Mouse (Mus musculus) olfactory bulb, adult 2 months (tissue): Measurements from ENCODE around the gene Ust. TPM values are rescaled to one million over a fixed set of nuclear protein-coding genes. Genes with fewer than 3 reads are reported as not detected.

Source experiments
- H3K27ac ChIP-seq: fragments of 200-500 bp; 2 replicates; pipeline ENCODE4 v1.5.1; 2012; ENCODE audit warnings: low read depth, low read length; ENCODE audit not compliant: insufficient read depth
- H3K4me1 ChIP-seq: fragments of 200-500 bp; 2 replicates; pipeline ENCODE4 v1.6.1; 2012; ENCODE audit warnings: low read length; ENCODE audit not compliant: control insufficient read depth, insufficient read depth
- H3K4me3 ChIP-seq: fragments of 200-500 bp; 2 replicates; pipeline ENCODE4 v1.5.1; 2012; ENCODE audit warnings: mild to moderate bottlenecking, low read depth, low read length, moderate library complexity; ENCODE audit not compliant: insufficient read depth
- CTCF ChIP-seq: fragments of 200-500 bp; IDR thresholded peaks from 2 replicates; pipeline ENCODE4 v1.5.1; 2012; ENCODE audit warnings: low read depth, mild to moderate bottlenecking, low read length, moderate library complexity; ENCODE audit not compliant: insufficient read depth
- POLR2A ChIP-seq: fragments of 200-500 bp; IDR thresholded peaks from 2 replicates; pipeline ENCODE4 v1.6.1; 2012; ENCODE audit warnings: mild to moderate bottlenecking, low read depth, low read length, moderate library complexity; ENCODE audit not compliant: insufficient read depth
- WGBS: fragments of 180-500 bp; shearing (Covaris S2); methylation state at CpG from one replicate; pipeline ENCODE4 v1.1.7; 2018; 5-methylcytosine and 5-hydroxymethylcytosine counted together
- polyA plus RNA-seq: library from polyadenylated mRNA; stranded (reverse); fragments of >200 nt; gene quantifications from 2 replicates; pipeline ENCODE4 v1.2.4, GENCODE M21; 2012; ENCODE audit warnings: low replicate concordance; ENCODE audit not compliant: missing spikeins, insufficient read depth, insufficient read length

Gene Ust
- polyA plus RNA-seq, 1 experiment: not detected

DNA sequence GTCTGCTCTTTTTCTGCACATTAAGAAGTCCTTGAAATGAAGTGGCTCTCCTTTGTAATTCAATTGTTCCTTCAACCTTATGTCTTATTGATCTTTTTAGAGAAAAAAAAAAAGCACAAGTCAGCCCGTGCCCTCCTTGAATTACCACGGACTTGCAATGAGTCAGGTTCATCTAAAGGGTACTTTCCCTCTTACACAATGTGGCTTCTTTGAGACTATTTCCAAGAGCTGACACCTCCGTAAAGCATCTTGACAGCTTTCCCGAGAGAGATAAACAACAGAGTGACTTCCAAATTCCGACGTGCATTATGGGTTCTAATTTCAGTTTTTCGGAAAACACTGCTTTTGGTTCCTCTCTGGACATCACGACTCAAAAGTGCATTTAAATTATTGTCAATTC is 155.3 kb downstream of the Ust start:
- Histone ChIP-seq H3K4me3 (no peak overlapping the region), H3K27ac (no peak overlapping the region), H3K4me1 (no peaks in the 10 kb centered on the region)
- 58% methylated on average over 8 of the region's 8 CpGs for WGBS
- TF ChIP-seq POLR2A: no peak
- TF ChIP-seq CTCF: no peak

- Histone ChIP-seq H3K27ac (no peak overlapping the region), H3K4me3 (no peak overlapping the region), H3K4me1 (no peaks in the 10 kb centered on the region)
- 84% methylated on average over 15 of the region's 15 CpGs for WGBS
- TF ChIP-seq CTCF: no peak
- TF ChIP-seq POLR2A: no peak
Measured at GRCm38 (mm10) chr10:8358286-8359045, 160.2 kb downstream of the Ust start.

GRCm38 (mm10) chr10:8353534-8353933 is 165.1 kb downstream of the Ust start:
- TF ChIP-seq POLR2A: no peak
- TF ChIP-seq CTCF: no peak
- Histone ChIP-seq H3K4me1 (no peaks in the 10 kb centered on the region), H3K27ac (no peak overlapping the region), H3K4me3 (no peak overlapping the region)
- WGBS: 80% methylated on average over 4 of the region's 4 CpGs

GRCm38 (mm10) chr10:8350626-8351025 is 168.0 kb downstream of the Ust start:
- 94% methylated on average over 7 of the region's 7 CpGs for WGBS
- no peak for TF ChIP-seq POLR2A
- no peak for TF ChIP-seq CTCF
- H3K4me1 ChIP-seq: no peaks in the 10 kb centered on the region
- no peak overlapping the region for H3K4me3 ChIP-seq
- H3K27ac ChIP-seq: no peak overlapping the region

DNA sequence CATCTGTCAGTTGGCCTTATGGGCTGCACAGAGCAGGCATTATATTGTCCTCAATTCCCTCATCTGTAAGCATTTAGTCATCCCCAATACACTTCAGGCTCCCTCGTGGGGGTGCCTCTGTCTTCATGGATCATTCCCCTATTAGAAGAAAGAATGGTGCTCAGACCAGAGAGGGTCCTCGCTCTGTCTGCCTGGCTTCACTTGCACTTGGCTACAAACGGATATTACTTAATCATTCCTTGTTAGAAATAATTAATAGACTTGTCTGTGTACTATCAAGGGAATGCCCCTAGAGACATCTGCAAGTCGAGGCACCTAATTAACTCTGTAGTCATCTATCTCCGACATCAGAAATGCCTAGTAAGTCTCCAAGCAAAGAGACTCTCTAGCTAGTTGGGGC is 171.1 kb downstream of the Ust start:
- Histone ChIP-seq H3K27ac (no peak overlapping the region), H3K4me1 (no peaks in the 10 kb centered on the region), H3K4me3 (no peak overlapping the region)
- 49% methylated on average over 5 of the region's 5 CpGs for WGBS
- TF ChIP-seq CTCF (no peak), POLR2A (no peak)

DNA sequence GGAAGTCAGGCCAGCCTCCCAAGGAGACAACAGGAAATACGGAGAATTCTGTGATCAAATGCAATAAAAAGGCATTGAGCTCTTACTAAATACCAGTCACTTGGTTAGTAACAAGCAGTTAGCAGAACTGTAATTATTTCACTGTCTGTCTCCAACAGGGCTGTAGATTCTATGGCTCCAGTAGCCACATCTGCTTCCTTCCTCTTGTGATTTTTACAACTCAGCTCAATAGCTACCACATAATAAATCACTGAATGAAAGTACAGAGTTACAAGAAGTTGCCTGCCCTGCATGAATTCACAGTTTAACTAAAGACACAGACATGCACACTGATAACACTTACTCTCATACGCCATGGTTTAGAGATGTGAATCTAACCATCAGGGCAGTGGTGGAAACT is 176.1 kb downstream of the Ust start:
- WGBS: 44% methylated on average over 2 of the region's 2 CpGs
- H3K27ac ChIP-seq: no peak overlapping the region
- TF ChIP-seq CTCF (no peak), POLR2A (no peak)
- no peak overlapping the region for H3K4me3 ChIP-seq
- no peaks in the 10 kb centered on the region for H3K4me1 ChIP-seq

DNA sequence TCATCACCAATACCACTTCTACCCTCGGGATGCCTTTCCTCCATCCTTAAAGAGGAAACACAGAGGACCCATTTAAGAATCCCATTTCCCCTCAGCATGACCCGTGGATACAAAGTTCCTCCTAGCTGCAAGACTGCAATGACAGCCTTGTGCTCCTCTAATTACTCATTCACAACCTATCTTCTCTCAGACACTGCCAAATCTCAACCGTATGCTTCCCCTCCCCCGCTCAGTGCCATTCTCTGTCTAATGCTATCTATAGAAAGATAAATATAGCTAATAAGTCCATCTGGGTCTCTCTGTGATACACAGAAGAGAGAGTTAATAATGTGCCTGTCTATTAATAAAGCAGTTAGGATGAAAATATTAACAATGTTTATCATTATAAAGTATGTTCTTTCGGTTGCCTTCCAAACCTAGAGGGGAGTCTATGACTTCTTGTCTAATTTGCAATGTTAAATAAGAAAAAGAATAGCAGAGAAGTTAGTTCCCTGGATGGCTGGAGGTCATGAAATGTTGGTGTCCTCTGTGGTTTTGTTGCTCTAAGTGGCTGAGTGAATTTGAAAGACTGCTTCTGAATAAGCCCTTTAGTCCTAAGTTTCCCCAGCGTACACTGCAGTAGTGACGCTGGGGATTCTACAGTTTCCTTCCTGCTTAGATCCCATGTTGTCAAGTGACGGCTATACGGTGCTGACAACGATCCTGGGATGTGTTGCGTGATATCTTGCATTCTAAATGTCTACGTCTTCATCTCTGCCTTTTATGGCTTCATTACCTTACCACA is 178.8 kb downstream of the Ust start:
- Histone ChIP-seq H3K4me3 (no peak overlapping the region), H3K27ac (no peak overlapping the region), H3K4me1 (no peaks in the 10 kb centered on the region)
- 75% methylated on average over 12 of the region's 12 CpGs for WGBS
- TF ChIP-seq POLR2A (no peak), CTCF (no peak)

DNA sequence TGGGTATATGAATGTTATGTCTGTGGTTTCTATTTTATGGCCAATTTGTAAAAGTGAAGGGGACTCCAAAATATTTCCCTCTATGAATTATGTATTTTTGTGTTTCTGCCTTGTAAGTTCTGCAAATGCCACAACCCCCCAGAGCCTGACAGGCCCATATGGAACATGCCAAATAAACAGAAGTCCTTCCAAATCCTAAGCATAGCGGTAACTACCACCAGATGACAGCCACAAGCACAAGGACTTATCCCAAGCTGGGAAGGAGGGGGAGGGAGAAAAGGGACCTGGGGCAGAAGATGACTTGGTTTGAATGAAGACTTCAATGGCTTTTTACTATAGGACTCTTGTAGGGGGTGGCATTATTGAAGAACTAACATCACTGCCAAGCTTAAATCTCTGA is 182.0 kb downstream of the Ust start:
- TF ChIP-seq POLR2A (no peak), CTCF (no peak)
- Histone ChIP-seq H3K27ac (no peak overlapping the region), H3K4me1 (no peaks in the 10 kb centered on the region), H3K4me3 (no peak overlapping the region)
- WGBS: 100% methylated on average over 1 of the region's 1 CpGs

- no peaks in the 10 kb centered on the region for H3K4me1 ChIP-seq
- H3K4me3 ChIP-seq: no peak overlapping the region
- 89% methylated on average over 5 of the region's 5 CpGs for WGBS
- TF ChIP-seq POLR2A (no peak), CTCF (no peak)
- H3K27ac ChIP-seq: no peak overlapping the region
Measured at GRCm38 (mm10) chr10:8330958-8331357, 187.7 kb downstream of the Ust start.

GRCm38 (mm10) chr10:8330006-8330405 is 188.6 kb downstream of the Ust start:
- TF ChIP-seq POLR2A (no peak), CTCF (no peak)
- no peak overlapping the region for H3K27ac ChIP-seq
- no peaks in the 10 kb centered on the region for H3K4me1 ChIP-seq
- WGBS: 92% methylated on average over 8 of the region's 8 CpGs
- no peak overlapping the region for H3K4me3 ChIP-seq
